Mouse (Mus musculus) thymus, adult 2 months (tissue): ENCODE results near the gene Pygm.

Source experiments
- CTCF ChIP-seq: fragments of 200-500 bp; IDR thresholded peaks from 2 replicates; pipeline ENCODE4 v1.5.1; 2012; ENCODE audit warnings: mild to moderate bottlenecking, control low read depth, low read length, moderate library complexity, borderline replicate concordance; ENCODE audit not compliant: control insufficient read depth, poor library complexity, insufficient read depth; ENCODE audit errors: extremely low read depth
- POLR2A ChIP-seq: fragments of 200-500 bp; IDR thresholded peaks from 2 replicates; pipeline ENCODE4 v1.6.1; 2012; ENCODE audit warnings: mild to moderate bottlenecking, low read length, control low read depth, moderate library complexity; ENCODE audit not compliant: control insufficient read depth, poor library complexity, insufficient read depth; ENCODE audit errors: extremely low read depth

DNA sequence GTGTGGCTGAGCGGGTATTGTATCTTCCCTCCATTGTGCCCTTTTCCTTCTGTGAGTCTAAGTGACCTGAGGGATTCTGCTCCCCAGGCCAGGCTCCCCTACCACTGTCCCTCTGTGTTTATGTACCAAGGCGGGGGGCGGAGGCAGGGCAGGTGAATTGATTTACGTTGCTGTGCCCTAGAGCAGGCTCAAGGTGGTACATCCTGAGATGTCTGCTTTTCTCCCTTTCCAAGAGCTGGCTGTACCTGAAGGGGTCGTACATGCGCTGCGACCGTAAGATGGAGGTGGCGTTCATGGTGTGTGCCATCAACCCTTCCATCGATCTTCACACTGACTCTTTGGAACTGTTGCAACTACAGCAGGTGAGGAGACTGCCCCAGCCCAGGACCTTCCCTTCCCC is 47.3 kb upstream of the Pygm start:
- TF ChIP-seq POLR2A (no peak), CTCF (no peak)
